Mouse (Mus musculus): ENCODE measurements around the gene Gsdma2.
"Not testable (repeated sequence)": the region's sequence is repeated elsewhere in the genome, so short reads cannot be mapped to it uniquely, and the experiment has no call there.

Gene Gsdma2

GRCm38 (mm10) chr11:98668984-98669383 is 22.4 kb downstream of the Gsdma2 start:
- DNase-seq (ENCODE audit: low read depth): no peak

- no peak for DNase-seq (ENCODE audit: low read depth)
Observed at GRCm38 (mm10) chr11:98671284-98671815, 24.8 kb downstream of the Gsdma2 start.

- DNase-seq (ENCODE audit: low read depth): no peak
Observed at GRCm38 (mm10) chr11:98671857-98672256, 25.3 kb downstream of the Gsdma2 start.

GRCm38 (mm10) chr11:98672482-98672881 is 25.9 kb downstream of the Gsdma2 start:
- no peak for DNase-seq (ENCODE audit: low read depth)

- DNase-seq (ENCODE audit: low read depth): peak; percentile 81
Observed at GRCm38 (mm10) chr11:98673136-98673535, 26.6 kb downstream of the Gsdma2 start.

- DNase-seq (ENCODE audit: low read depth): no peak
Observed at GRCm38 (mm10) chr11:98675829-98676363, 29.3 kb downstream of the Gsdma2 start.

- DNase-seq (ENCODE audit: low read depth): peak; percentile 43
Observed at GRCm38 (mm10) chr11:98680023-98680422, 33.5 kb downstream of the Gsdma2 start.

- DNase-seq (ENCODE audit: low read depth): not testable (repeated sequence)
Observed at GRCm38 (mm10) chr11:98680595-98680994, 34.0 kb downstream of the Gsdma2 start.

GRCm38 (mm10) chr11:98681186-98681585 is 34.6 kb downstream of the Gsdma2 start:
- no peak for DNase-seq (ENCODE audit: low read depth)

GRCm38 (mm10) chr11:98681786-98682745 is 35.5 kb downstream of the Gsdma2 start, which contains the start of gene Psmd3:
Gene Psmd3 (plus strand): TSS chr11:98682554.
- peak; percentile 99 for DNase-seq (ENCODE audit: low read depth)

GRCm38 (mm10) chr11:98682811-98683210 is 36.3 kb downstream of the Gsdma2 start:
- no peak for DNase-seq (ENCODE audit: low read depth)

GRCm38 (mm10) chr11:98685642-98686041 is 39.1 kb downstream of the Gsdma2 start:
- DNase-seq (ENCODE audit: low read depth): no peak

GRCm38 (mm10) chr11:98686976-98687375 is 40.4 kb downstream of the Gsdma2 start:
- DNase-seq (ENCODE audit: low read depth): no peak

GRCm38 (mm10) chr11:98688009-98688408 is 41.5 kb downstream of the Gsdma2 start:
- no peak for DNase-seq (ENCODE audit: low read depth)

- no peak for DNase-seq (ENCODE audit: low read depth)
Observed at GRCm38 (mm10) chr11:98693201-98693600, 46.6 kb downstream of the Gsdma2 start.

GRCm38 (mm10) chr11:98693746-98694145 is 47.2 kb downstream of the Gsdma2 start:
- no peak for DNase-seq (ENCODE audit: low read depth)

- DNase-seq (ENCODE audit: low read depth): no peak
Observed at GRCm38 (mm10) chr11:98694301-98694700, 47.7 kb downstream of the Gsdma2 start.

GRCm38 (mm10) chr11:98695408-98695807 is 48.8 kb downstream of the Gsdma2 start:
- no peak for DNase-seq (ENCODE audit: low read depth)

- DNase-seq (ENCODE audit: low read depth): no peak
Observed at GRCm38 (mm10) chr11:98696454-98697216, 50.1 kb downstream of the Gsdma2 start.

- no peak for DNase-seq (ENCODE audit: low read depth)
Observed at GRCm38 (mm10) chr11:98697225-98697624, 50.7 kb downstream of the Gsdma2 start.

GRCm38 (mm10) chr11:98698849-98699640 is 52.5 kb downstream of the Gsdma2 start:
- DNase-seq (ENCODE audit: low read depth): no peak
